Mouse (Mus musculus) lung, embryonic 15.5 days (tissue): ENCODE results near the gene Npas3. TPM values are rescaled to one million over a fixed set of nuclear protein-coding genes. Genes with fewer than 3 reads are reported as not detected.
A peak's percentile ranks its signal among the peaks of the same experiment; 100 is the strongest.

Source experiments
- ATAC-seq: fragments of 200-750 bp; cut with Nextera tagmentation; 2 replicates; pipeline ENCODE4 v1.8.0; 2017; ENCODE audit warnings: moderate number of reproducible peaks, borderline replicate concordance; ENCODE audit not compliant: low FRiP score, low TSS enrichment; ENCODE audit errors: extremely low read depth
- H3K27ac ChIP-seq: fragments of 300-500 bp; sonication (generic); 2 replicates; pipeline ENCODE4 v1.5.1; 2015; ENCODE audit warnings: moderate library complexity, mild to moderate bottlenecking, inconsistent platforms
- H3K27me3 ChIP-seq: fragments of 300-500 bp; sonication (generic); 2 replicates; pipeline ENCODE4 v1.6.1; 2015; ENCODE audit warnings: inconsistent platforms
- H3K36me3 ChIP-seq: fragments of 300-500 bp; sonication (generic); 2 replicates; pipeline ENCODE4 v1.6.1; 2015; ENCODE audit warnings: inconsistent platforms
- H3K4me1 ChIP-seq: fragments of 300-500 bp; sonication (generic); 2 replicates; pipeline ENCODE4 v1.6.1; 2015; ENCODE audit warnings: inconsistent platforms
- H3K4me2 ChIP-seq: fragments of 300-500 bp; sonication (generic); 2 replicates; pipeline ENCODE4 v1.6.1; 2015; ENCODE audit warnings: inconsistent platforms, mild to moderate bottlenecking, moderate library complexity
- H3K4me3 ChIP-seq: fragments of 300-500 bp; sonication (generic); 2 replicates; pipeline ENCODE4 v1.5.1; 2015; ENCODE audit warnings: mild to moderate bottlenecking, inconsistent platforms
- H3K9ac ChIP-seq: fragments of 300-500 bp; sonication (generic); 2 replicates; pipeline ENCODE4 v1.6.1; 2015; ENCODE audit warnings: inconsistent platforms
- H3K9me3 ChIP-seq: fragments of 300-500 bp; sonication (generic); 2 replicates; pipeline ENCODE4 v1.6.1; 2016; ENCODE audit warnings: inconsistent platforms
- WGBS: fragments of 180-500 bp; shearing (Covaris S2); methylation state at CpG from one replicate; pipeline ENCODE4 v1.1.7; 2015; 5-methylcytosine and 5-hydroxymethylcytosine counted together
- polyA plus RNA-seq: library from polyadenylated mRNA; unstranded; fragments of >200 nt; fragmentation: Nextera tagmentation; extraction: Ambion mirVana; gene quantifications from 2 replicates; pipeline ENCODE4 v1.2.1, GENCODE M21; 2015

Gene Npas3
- polyA plus RNA-seq, 1 experiment from 2014 or later: 0.59 TPM

DNA sequence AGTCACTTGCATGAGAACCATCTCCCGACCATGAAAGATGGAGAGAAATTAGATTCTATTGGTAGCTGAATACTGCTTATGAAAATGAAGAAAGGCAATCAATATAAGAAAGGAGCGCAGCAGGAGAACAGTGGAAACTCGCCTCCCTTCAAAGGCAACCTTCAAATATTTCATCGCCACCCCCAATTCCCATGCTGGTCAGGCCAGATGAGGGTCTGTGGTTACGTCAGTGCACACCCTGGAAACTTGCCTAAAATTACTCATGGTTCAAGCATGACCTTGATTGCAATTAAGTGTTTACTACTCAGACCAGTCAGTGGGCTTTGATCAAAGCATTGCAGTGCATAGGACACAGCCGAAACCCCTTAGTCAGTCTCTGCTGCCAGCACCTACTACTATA is 613.8 kb downstream of the Npas3 start:
- H3K4me2 ChIP-seq: no peak overlapping the region
- 50% methylated on average over 6 of the region's 6 CpGs for WGBS

DNA sequence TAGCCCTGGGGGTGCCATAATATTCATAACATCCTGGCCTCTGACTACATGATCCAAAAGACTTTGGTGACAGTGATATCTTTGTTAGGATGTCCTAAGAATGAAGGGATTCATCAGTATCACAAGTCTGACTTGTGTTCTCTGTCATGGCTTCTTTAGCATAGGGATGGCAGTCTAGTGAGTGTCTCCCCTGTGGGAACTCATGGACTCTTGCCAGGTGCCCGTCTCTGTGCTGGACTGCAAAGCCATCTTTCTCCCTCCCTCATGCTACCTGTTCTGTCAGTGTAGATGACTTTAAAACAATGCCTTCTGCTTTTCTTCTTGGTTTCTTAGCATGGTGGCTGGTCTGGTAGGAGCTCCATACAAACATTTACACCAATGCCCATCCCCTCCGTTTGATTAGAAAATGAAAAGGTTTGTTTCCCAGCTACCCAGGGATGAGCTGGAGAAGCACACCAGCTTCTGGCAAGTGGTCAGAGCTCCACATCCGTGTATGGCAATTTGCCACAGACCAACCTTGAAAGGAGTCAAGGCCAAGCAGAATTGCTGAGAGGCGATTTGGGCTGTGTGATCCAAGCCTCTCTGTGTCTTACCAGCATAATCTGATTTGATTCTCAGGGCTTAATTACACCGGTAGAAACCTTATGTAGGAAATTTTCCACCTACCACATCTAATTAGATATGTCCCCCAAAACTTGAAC is 616.1 kb downstream of the Npas3 start:
- Histone ChIP-seq H3K4me2 (no peak overlapping the region), H3K4me3 (no peak overlapping the region), H3K36me3 (no peaks in the 10 kb centered on the region), H3K9ac (no peak overlapping the region), H3K27ac (no peak overlapping the region), H3K4me1 (no peaks in the 10 kb centered on the region), H3K9me3 (no peaks in the 10 kb centered on the region), H3K27me3 (peaks cover 3% of the 10 kb centered on the region; the same call in 1 of the 2 replicates)
- WGBS: 67% methylated on average over 5 of the region's 5 CpGs
- no peak for ATAC-seq

More for the DNA sequence above, 613.8 kb downstream of the Npas3 start:
- peak; percentile 79 for ATAC-seq
- Histone ChIP-seq H3K36me3 (no peaks in the 10 kb centered on the region), H3K27ac (no peak overlapping the region), H3K9me3 (no peaks in the 10 kb centered on the region), H3K9ac (no peak overlapping the region), H3K4me1 (no peaks in the 10 kb centered on the region), H3K27me3 (peaks cover 3% of the 10 kb centered on the region; the same call in 1 of the 2 replicates), H3K4me3 (no peak overlapping the region)

DNA sequence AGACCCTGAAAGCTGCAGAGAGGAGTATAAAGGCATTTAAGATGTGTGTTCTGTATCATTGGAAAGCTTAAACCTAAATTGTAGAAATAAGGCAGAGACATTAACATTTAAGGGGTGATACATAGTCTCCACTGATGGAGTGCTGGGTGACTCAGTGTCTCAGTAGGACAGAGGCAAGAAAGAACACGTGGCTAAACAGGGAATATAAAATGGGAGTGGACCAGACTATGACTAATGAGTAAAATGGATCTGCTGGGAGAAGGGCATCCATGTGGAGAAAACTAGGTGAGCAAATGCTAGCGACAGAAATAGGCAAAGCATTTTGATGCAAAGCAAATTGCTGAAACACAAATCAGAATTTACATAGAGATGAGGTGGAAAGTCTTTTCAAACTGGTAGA is 617.2 kb downstream of the Npas3 start:
- no peaks in the 10 kb centered on the region for H3K9me3 ChIP-seq
- no peak for ATAC-seq
- H3K4me2 ChIP-seq: no peak overlapping the region
- no peaks in the 10 kb centered on the region for H3K4me1 ChIP-seq
- 72% methylated on average over 2 of the region's 2 CpGs for WGBS
- H3K27ac ChIP-seq: no peak overlapping the region
- H3K27me3 ChIP-seq: peaks cover 3% of the 10 kb centered on the region; the same call in 1 of the 2 replicates
- no peaks in the 10 kb centered on the region for H3K36me3 ChIP-seq
- no peak overlapping the region for H3K9ac ChIP-seq
- H3K4me3 ChIP-seq: no peak overlapping the region

DNA sequence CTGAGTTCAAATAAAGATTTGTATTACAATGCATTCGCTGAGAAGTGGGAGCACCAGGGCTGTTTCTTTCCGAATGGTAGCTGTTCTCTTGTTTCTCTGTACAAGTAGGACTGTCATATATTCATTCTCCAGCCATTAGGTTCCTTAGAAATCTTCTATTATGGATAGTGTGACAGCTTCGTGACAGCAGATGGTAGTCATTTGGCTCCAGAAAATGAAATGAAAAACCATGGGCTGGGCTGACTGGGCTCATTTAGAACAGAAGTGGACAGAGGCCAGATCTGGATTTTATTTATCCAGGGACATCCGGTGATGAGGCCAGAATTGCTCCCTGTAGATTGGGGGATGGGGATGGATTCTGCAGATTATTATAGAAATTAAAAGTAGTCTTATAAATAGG is 621.5 kb downstream of the Npas3 start:
- no peak overlapping the region for H3K9ac ChIP-seq
- WGBS: 51% methylated on average over 4 of the region's 4 CpGs
- H3K4me2 ChIP-seq: no peak overlapping the region
- no peaks in the 10 kb centered on the region for H3K36me3 ChIP-seq
- H3K9me3 ChIP-seq: no peaks in the 10 kb centered on the region
- no peak overlapping the region for H3K4me3 ChIP-seq
- H3K27me3 ChIP-seq: peaks cover 3% of the 10 kb centered on the region; the same call in 1 of the 2 replicates
- no peak overlapping the region for H3K27ac ChIP-seq
- ATAC-seq: peak; percentile 65; the same call in 1 of the 2 replicates
- H3K4me1 ChIP-seq: no peaks in the 10 kb centered on the region

DNA sequence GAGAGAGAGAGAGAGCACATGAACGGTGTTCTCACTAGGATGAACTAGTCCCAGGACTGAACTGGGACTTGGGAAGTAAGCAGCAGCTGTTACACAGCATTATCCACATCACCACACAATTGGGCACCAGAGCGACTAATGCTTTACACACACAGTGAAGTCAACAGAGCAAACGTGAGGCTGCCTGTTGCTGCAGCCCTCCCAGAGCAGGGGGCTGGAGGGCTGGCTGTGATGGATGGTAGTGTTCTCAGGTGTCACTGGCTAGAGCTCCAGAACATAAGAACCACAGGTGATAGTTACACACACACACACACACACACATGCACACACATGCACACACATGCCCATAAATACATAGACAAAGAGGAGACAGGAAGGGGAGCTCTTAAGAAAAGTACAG is 626.7 kb downstream of the Npas3 start:
- Histone ChIP-seq H3K9me3 (no peaks in the 10 kb centered on the region), H3K27me3 (no peaks in the 10 kb centered on the region; the same call in 1 of the 2 replicates), H3K4me3 (no peak overlapping the region), H3K4me2 (no peak overlapping the region), H3K27ac (no peak overlapping the region), H3K36me3 (no peaks in the 10 kb centered on the region), H3K4me1 (no peaks in the 10 kb centered on the region), H3K9ac (no peak overlapping the region)
- WGBS: 52% methylated on average over 3 of the region's 3 CpGs
- no peak for ATAC-seq

DNA sequence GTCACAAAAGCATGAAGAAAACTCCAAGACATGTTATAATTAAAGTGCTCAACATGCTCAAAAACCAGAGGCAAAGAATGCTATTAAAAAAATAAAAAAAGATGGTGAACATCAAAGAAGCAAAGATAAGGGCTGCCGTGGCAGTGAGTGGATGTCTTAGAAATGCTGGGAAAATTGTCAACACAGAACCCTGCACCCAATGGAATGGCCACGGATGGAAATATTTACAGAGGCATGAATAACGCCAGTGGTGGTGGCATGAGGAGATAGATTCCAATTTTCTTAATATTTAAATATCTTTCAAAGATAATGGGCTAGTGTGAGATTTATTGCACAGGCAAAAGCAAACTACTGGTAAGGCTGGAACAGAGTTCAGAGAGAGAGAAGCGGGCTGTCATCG is 628.2 kb downstream of the Npas3 start:
- no peaks in the 10 kb centered on the region for H3K36me3 ChIP-seq
- H3K4me1 ChIP-seq: no peaks in the 10 kb centered on the region
- H3K9me3 ChIP-seq: no peaks in the 10 kb centered on the region
- no peak overlapping the region for H3K4me2 ChIP-seq
- no peak overlapping the region for H3K4me3 ChIP-seq
- H3K27me3 ChIP-seq: no peaks in the 10 kb centered on the region; the same call in 1 of the 2 replicates
- WGBS: 34% methylated on average over 5 of the region's 5 CpGs
- no peak overlapping the region for H3K9ac ChIP-seq
- no peak overlapping the region for H3K27ac ChIP-seq
- no peak for ATAC-seq

DNA sequence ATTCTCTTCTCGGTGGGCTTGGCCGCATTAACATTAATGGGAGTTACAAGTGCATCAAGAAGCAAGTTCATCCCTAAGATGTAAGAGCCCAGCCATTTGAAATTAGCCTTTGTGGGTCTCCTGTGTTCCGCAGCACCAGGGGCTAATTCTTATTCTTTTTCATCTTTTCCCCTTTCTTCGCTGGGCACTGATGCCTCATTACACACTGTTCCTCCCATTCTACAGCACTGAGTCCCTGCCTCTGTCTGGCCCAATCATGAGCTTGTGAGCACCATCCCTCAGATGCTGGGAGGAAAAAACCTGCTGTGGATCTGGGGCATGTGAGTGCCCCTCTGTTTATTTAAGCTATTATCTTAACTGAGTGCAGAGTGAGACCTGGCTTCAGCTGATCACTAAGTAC is 633.2 kb downstream of the Npas3 start:
- Histone ChIP-seq H3K36me3 (no peaks in the 10 kb centered on the region), H3K27ac (no peak overlapping the region), H3K27me3 (no peaks in the 10 kb centered on the region), H3K9me3 (no peaks in the 10 kb centered on the region), H3K4me1 (no peaks in the 10 kb centered on the region), H3K4me3 (no peak overlapping the region), H3K4me2 (no peak overlapping the region), H3K9ac (no peak overlapping the region)
- ATAC-seq: no peak
- 88% methylated on average over 4 of the region's 4 CpGs for WGBS

DNA sequence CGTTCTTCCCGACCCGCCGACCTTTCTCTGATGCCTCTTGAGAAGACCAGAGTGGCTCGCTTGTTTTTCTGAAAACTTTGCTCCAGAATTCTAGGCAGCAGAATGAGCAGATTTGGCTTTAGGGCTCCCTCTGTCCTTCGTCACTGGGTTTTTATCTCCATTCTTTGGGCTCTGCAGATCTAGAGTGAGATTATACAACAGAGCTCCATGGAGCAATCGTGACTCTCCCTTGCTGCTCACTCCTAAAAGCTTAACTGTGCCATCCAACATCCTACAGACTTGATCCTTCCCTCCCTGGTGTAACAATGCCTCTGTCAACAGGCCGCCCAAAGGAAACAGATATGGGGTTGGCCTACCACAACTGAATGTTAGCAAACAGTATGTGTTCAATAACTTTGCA is 634.4 kb downstream of the Npas3 start:
- no peaks in the 10 kb centered on the region for H3K9me3 ChIP-seq
- no peaks in the 10 kb centered on the region for H3K36me3 ChIP-seq
- H3K27me3 ChIP-seq: no peaks in the 10 kb centered on the region
- no peak for ATAC-seq
- no peaks in the 10 kb centered on the region for H3K4me1 ChIP-seq
- H3K27ac ChIP-seq: no peak overlapping the region
- H3K4me2 ChIP-seq: no peak overlapping the region
- 67% methylated on average over 8 of the region's 8 CpGs for WGBS
- no peak overlapping the region for H3K9ac ChIP-seq
- H3K4me3 ChIP-seq: no peak overlapping the region

DNA sequence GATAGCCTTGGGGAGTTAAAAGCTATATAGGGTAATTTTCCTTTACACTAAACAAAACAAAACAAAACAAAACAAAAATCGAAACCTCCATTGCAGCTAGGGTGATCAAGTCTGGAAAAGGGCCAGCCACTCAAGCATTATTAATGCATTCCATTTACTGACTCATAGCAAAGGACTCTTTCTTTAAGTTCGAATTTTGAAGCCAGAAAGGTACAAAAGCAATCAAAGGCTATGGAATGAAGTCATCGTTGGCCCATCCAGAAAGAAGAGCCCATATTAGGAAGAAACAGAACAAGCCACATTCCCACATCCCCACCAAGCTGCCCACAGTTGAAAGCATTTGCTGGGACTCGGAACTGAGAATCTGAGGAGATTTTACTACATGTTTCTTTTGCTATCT is 640.1 kb downstream of the Npas3 start:
- 52% methylated on average over 4 of the region's 4 CpGs for WGBS
- Histone ChIP-seq H3K27ac (no peak overlapping the region), H3K36me3 (no peaks in the 10 kb centered on the region), H3K4me3 (no peak overlapping the region), H3K4me1 (no peaks in the 10 kb centered on the region), H3K9me3 (no peaks in the 10 kb centered on the region), H3K9ac (no peak overlapping the region), H3K27me3 (no peaks in the 10 kb centered on the region), H3K4me2 (no peak overlapping the region)
- no peak for ATAC-seq

DNA sequence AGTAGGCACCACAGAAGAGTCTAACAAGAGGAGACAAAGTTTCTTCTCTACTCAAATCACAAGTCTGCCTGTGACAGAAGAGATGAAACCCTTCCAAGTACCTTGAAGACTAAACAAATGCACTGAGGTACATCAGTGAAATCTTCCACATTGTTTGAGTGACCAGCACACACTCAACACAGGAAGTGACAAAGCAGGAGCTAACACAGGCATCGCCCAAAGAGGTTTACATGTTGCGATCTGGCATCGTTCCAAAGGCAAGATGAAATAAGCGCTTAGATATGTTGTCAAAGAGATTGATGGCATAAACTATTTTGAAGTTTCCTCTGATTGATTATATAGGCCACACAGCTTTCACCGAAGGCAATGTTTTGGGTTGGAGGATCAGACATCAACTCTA is 647.4 kb downstream of the Npas3 start:
- no peak overlapping the region for H3K9ac ChIP-seq
- no peak for ATAC-seq
- WGBS: 53% methylated on average over 5 of the region's 5 CpGs

DNA sequence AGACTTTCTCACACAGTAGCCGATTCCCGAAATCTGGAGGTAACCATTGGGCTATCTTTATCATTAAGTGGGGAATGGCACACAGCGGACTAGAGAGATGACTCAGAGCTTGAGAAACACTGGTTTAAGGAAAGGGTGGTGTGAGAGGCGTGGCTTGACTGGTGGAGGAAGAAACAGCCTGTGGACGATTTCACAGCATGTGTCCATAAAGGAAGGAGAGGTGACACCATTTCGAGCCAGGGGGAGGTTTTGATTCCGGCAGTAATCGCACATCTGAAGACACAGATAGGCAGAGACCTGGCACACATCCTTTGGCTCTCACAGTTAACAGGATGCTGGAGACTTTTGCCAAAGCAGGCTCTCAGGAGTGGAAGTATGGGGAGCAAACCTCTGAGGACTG is 660.3 kb downstream of the Npas3 start:
- WGBS: 72% methylated on average over 8 of the region's 8 CpGs
- no peaks in the 10 kb centered on the region for H3K27me3 ChIP-seq

More for the DNA sequence above, 647.4 kb downstream of the Npas3 start:
- no peaks in the 10 kb centered on the region for H3K27me3 ChIP-seq
- no peaks in the 10 kb centered on the region for H3K9me3 ChIP-seq
- H3K36me3 ChIP-seq: no peaks in the 10 kb centered on the region
- H3K4me3 ChIP-seq: no peak overlapping the region
- no peak overlapping the region for H3K27ac ChIP-seq
- H3K4me2 ChIP-seq: no peak overlapping the region
- no peaks in the 10 kb centered on the region for H3K4me1 ChIP-seq

DNA sequence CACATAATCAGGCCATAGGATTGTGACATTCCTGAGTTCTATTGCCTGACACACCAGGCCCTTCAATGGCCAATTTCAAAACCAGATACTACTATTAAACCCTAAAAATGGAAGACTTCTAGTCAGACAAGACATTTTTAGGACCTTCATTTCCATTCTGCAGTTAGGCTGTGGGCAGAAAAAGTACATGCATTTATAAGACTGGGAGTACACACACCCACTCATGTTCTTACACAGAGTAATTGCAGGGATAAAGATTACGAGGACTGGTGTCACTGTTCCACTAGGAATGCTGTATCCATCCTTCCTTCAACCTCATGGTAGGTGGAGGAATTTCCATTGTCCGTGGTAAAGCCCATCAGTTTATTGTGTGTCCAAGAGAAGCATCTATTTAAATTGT is 661.7 kb downstream of the Npas3 start:
- Histone ChIP-seq H3K27ac (no peak overlapping the region), H3K9me3 (no peaks in the 10 kb centered on the region), H3K4me1 (no peaks in the 10 kb centered on the region), H3K27me3 (no peaks in the 10 kb centered on the region), H3K36me3 (no peaks in the 10 kb centered on the region), H3K9ac (no peak overlapping the region), H3K4me3 (no peak overlapping the region), H3K4me2 (no peak overlapping the region)
- WGBS: 83% methylated on average over 2 of the region's 2 CpGs
- no peak for ATAC-seq

More for the DNA sequence above, 660.3 kb downstream of the Npas3 start:
- no peak overlapping the region for H3K27ac ChIP-seq
- no peak overlapping the region for H3K4me2 ChIP-seq
- no peak overlapping the region for H3K9ac ChIP-seq
- no peaks in the 10 kb centered on the region for H3K36me3 ChIP-seq
- H3K9me3 ChIP-seq: no peaks in the 10 kb centered on the region
- no peaks in the 10 kb centered on the region for H3K4me1 ChIP-seq
- no peak for ATAC-seq
- H3K4me3 ChIP-seq: no peak overlapping the region
